ENCODE assay signal across 8 mouse cellular contexts in the genomic region with DNA sequence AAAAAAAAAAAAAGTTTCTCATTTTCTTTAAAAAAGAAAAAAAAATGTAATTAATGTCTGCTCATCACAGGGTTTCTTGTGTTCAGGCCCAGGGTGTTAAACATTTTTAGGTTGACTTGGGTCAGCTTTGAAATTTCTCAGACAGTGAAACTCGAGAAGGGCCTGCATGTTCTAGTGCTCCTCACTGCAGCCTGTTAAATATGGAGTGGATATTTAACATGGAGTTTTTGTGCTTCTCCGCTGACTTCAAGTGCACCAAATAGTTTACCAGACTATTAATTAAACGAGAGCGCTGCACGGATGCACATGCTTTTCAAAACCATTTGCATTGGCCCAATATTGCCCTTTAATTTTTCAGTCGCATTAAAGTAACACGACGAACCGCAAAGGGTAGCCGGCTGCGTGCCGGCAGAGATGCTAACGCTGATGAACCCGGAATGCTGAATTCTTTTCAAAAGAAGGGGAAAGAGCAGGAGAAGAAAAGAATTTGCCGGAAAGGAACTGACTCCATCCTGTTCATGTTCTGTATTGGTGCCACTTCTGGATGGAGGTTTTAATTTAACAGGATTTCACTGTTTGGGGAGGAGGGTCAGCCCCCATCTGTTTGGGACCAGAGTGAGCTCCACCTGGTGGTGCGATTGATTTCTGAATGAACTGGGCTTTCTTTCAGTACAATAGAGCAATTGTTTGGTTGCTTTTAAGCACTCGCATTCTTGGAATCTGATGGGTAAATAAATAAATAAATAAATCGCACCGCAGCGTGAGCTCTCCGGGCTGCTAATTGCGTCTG.
DNase-seq lines count a peak whose midpoint lies in the region; ATAC-seq and TF ChIP-seq lines count a peak whose summit lies in the region.

No protein-coding gene starts in this region.

- TF ChIP-seq CTCF in kidney, postnatal 0 days (IDR thresholded peaks at IDR 0.05; ENCODE audit: low read depth): peak; percentile 64

- H3K27ac ChIP-seq in kidney, postnatal 0 days: no peak overlapping the region

- ATAC-seq in kidney, postnatal 0 days (replicated peaks; ENCODE audit: low FRiP score, low read depth): no peak

- no peak overlapping the region for H3K4me3 ChIP-seq in kidney, postnatal 0 days (replicated peaks; ENCODE audit: low read depth, low read length)

- H3K9ac ChIP-seq in kidney, postnatal 0 days (ENCODE audit: low read depth, low read length): no peak overlapping the region

- no peaks in the 10 kb centered on the region for H3K27me3 ChIP-seq in kidney, postnatal 0 days (ENCODE audit: insufficient read depth, low read length)

- H3K4me1 ChIP-seq in kidney, postnatal 0 days (replicated peaks; ENCODE audit: insufficient read depth, low read length): no peaks in the 10 kb centered on the region

- intact Hi-C loops in left cerebral cortex, postnatal 25 days (cut with DNase I): no loop called here

- H3K4me2 ChIP-seq in kidney, postnatal 0 days (ENCODE audit: low read length): peak overlapping the region; percentile 50

- H3K36me3 ChIP-seq in kidney, postnatal 0 days (ENCODE audit: insufficient read depth, low read length): no peaks in the 10 kb centered on the region

- DNase-seq in kidney, postnatal 0 days (ENCODE audit: low spot score): peak; percentile 45
- no peak for DNase-seq in kidney, postnatal 14 days
- DNase-seq in cerebellum, adult 9-10 months: peak; percentile 10
- DNase-seq in forelimb bud, embryonic 11.5 days (ENCODE audit: low read depth, low spot score): peak; percentile 78
- DNase-seq in left cerebral cortex, postnatal 25 days (ENCODE audit: low spot score in 2 of 2): peak; percentile 31 to 53
- peak; percentile 82 for DNase-seq in retina, embryonic 14.5 days (ENCODE audit: low spot score)
- DNase-seq in urinary bladder, adult 2 months (ENCODE audit: low spot score): no peak
- no peak for DNase-seq in spleen, postnatal 4 days (ENCODE audit: low spot score in 2 of 2)

- H3K9me3 ChIP-seq in kidney, postnatal 0 days (replicated peaks; ENCODE audit: low read length): no peaks in the 10 kb centered on the region

- 29% methylated on average over 22 of the region's 22 CpGs for WGBS in kidney, postnatal 0 days

Comparison
In these comparisons a context has a peak if more than half of its experiments do, and no peak if none do; other contexts are left out.
1. DNase-seq: peak in kidney, postnatal 0 days (single experiment), cerebellum, adult 9-10 months (single experiment), forelimb bud, embryonic 11.5 days (single experiment), left cerebral cortex, postnatal 25 days (2 of 2) and retina, embryonic 14.5 days (single experiment); none in kidney, postnatal 14 days (single experiment), urinary bladder, adult 2 months (single experiment) and spleen, postnatal 4 days (0 of 2).